Mouse (Mus musculus) lung, embryonic 16.5 days (tissue): Measurements from ENCODE around the gene Gm8439. TPM values are rescaled to one million over a fixed set of nuclear protein-coding genes. Genes with fewer than 3 reads are reported as not detected.

Experiments
- ATAC-seq: fragments of 200-750 bp; cut with Nextera tagmentation; 2 replicates; pipeline ENCODE4 v1.8.0; 2017; ENCODE audit warnings: low read depth, mild to moderate bottlenecking, moderate library complexity
- H3K27ac ChIP-seq: fragments of 300-500 bp; sonication (generic); 2 replicates; pipeline ENCODE4 v1.5.1; 2014; ENCODE audit warnings: mild to moderate bottlenecking, control low read depth, low read length
- H3K27me3 ChIP-seq: fragments of 300-500 bp; sonication (generic); 2 replicates; pipeline ENCODE4 v1.6.1; 2014; ENCODE audit warnings: low read depth, low read length, mixed read lengths; ENCODE audit not compliant: control insufficient read depth, insufficient read depth
- H3K36me3 ChIP-seq: fragments of 300-500 bp; sonication (generic); 2 replicates; pipeline ENCODE4 v1.6.1; 2014; ENCODE audit warnings: low read length; ENCODE audit not compliant: control insufficient read depth, insufficient read depth
- H3K4me1 ChIP-seq: fragments of 300-500 bp; sonication (generic); replicated peaks from 2 replicates; pipeline ENCODE4 v1.6.1; 2014; ENCODE audit warnings: low read length, mixed read lengths; ENCODE audit not compliant: control insufficient read depth, insufficient read depth
- H3K4me2 ChIP-seq: fragments of 300-500 bp; sonication (generic); 2 replicates; pipeline ENCODE4 v1.6.1; 2014; ENCODE audit warnings: low read depth, low read length, control low read depth
- H3K4me3 ChIP-seq: fragments of 300-500 bp; sonication (generic); 2 replicates; pipeline ENCODE4 v1.5.1; 2014; ENCODE audit warnings: mild to moderate bottlenecking, low read length, control low read depth
- H3K9ac ChIP-seq: fragments of 300-500 bp; sonication (generic); 2 replicates; pipeline ENCODE4 v1.6.1; 2014; ENCODE audit warnings: low read length, control low read depth
- H3K9me3 ChIP-seq: fragments of 300-500 bp; sonication (generic); 2 replicates; pipeline ENCODE4 v1.6.1; 2016; ENCODE audit warnings: low read length; ENCODE audit not compliant: control insufficient read depth
- WGBS: fragments of 180-500 bp; shearing (Covaris S2); extraction: QIAGEN DNeasy Blood & Tissue Kit; methylation state at CpG from one replicate; pipeline ENCODE4 v1.1.7; 2014; 5-methylcytosine and 5-hydroxymethylcytosine counted together
- polyA plus RNA-seq: library from polyadenylated mRNA; unstranded; fragments of >200 nt; fragmentation: Nextera tagmentation; extraction: Ambion mirVana; gene quantifications from 2 replicates; pipeline ENCODE4 v1.2.1, GENCODE M21; 2015

Gene Gm8439
- polyA plus RNA-seq, 1 experiment from 2014 or later = not detected

GRCm38 (mm10) chr4:120630218-120630931 is 41.8 kb downstream of the Gm8439 start:
- H3K4me1 ChIP-seq = no peaks in the 10 kb centered on the region
- H3K27ac ChIP-seq = no peak overlapping the region
- H3K4me3 ChIP-seq = no peak overlapping the region
- WGBS = 39% methylated on average over 8 of the region's 8 CpGs
- ATAC-seq = no peak
- H3K36me3 ChIP-seq = no peaks in the 10 kb centered on the region
- H3K4me2 ChIP-seq = no peak overlapping the region
- H3K27me3 ChIP-seq = no peaks in the 10 kb centered on the region
- H3K9me3 ChIP-seq = no peaks in the 10 kb centered on the region
- H3K9ac ChIP-seq = no peak overlapping the region

DNA sequence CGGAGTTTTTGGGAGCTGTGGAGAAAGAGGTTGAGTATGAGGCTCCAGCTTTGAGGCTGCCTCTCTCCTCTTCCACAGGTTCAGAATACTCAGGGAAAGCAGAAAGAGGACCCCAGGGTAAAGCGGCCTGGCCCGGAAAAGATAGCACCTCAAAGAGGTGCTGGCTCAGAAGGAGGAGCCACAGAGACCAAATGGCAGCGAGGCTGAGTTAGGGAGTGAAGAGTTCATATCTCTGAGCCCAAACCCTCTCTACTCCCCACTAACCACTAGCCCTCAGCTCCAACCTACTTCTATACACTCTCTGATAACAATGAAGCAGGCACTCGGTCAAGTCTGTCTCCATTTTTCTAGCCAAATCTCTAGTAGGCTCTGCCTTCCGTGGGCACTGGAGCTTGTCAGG is 43.3 kb downstream of the Gm8439 start:
- WGBS = 48% methylated on average over 6 of the region's 6 CpGs
- Histone ChIP-seq H3K4me3 (no peak overlapping the region), H3K27ac (no peak overlapping the region), H3K9me3 (no peaks in the 10 kb centered on the region), H3K36me3 (no peaks in the 10 kb centered on the region), H3K4me2 (no peak overlapping the region), H3K27me3 (no peaks in the 10 kb centered on the region), H3K4me1 (no peaks in the 10 kb centered on the region), H3K9ac (no peak overlapping the region)
- ATAC-seq = no peak

DNA sequence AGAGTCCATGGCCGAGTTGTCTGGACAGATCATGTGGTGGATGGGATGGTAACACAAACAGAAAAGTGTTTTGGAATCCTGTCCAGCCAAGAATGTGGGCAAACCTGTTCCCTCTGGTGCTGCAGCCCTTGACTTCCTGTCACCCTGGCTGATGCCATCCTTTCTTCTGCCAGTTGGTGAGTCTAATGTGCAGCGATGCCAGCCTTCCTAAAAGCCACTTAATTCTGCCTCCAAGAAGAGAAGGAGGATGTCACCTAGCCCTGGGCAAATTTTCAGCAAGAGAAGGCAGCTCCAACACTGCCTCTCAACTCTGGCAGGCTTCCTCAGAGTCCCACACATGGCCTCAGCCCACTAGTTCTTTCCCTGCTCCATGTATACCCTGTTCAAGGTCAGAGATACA is 46.8 kb downstream of the Gm8439 start:
- 39% methylated on average over 2 of the region's 2 CpGs for WGBS
- no peaks in the 10 kb centered on the region for H3K4me1 ChIP-seq
- H3K4me3 ChIP-seq = no peak overlapping the region
- no peaks in the 10 kb centered on the region for H3K27me3 ChIP-seq
- H3K27ac ChIP-seq = no peak overlapping the region
- no peaks in the 10 kb centered on the region for H3K9me3 ChIP-seq
- H3K36me3 ChIP-seq = no peaks in the 10 kb centered on the region
- no peak overlapping the region for H3K4me2 ChIP-seq
- no peak for ATAC-seq
- H3K9ac ChIP-seq = no peak overlapping the region

DNA sequence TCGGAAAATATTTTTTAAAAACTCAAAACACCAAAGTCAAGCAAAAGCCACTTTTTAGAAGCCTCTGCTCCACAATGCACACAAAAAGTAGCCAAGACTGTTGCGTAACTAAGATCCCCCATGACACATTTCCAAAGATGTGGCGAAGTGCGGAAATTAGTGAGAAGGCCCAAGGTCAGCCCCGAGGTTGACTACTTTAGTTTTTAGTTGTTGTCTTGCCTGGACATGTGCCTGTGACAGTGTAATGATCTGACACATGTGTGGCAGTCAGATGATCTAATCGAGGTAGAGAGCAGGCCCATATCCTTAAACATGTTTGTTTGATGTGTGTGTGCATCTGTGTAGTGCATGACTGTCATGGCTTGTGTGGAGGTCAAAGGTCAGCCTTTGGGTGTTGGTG is 53.4 kb downstream of the Gm8439 start:
- Histone ChIP-seq H3K4me2 (no peak overlapping the region), H3K9ac (no peak overlapping the region), H3K27me3 (no peaks in the 10 kb centered on the region), H3K9me3 (no peaks in the 10 kb centered on the region), H3K4me3 (no peak overlapping the region), H3K36me3 (no peaks in the 10 kb centered on the region), H3K4me1 (no peaks in the 10 kb centered on the region), H3K27ac (no peak overlapping the region)
- ATAC-seq = no peak
- WGBS = 78% methylated on average over 6 of the region's 6 CpGs

- no peak overlapping the region for H3K9ac ChIP-seq
- no peaks in the 10 kb centered on the region for H3K4me1 ChIP-seq
- H3K9me3 ChIP-seq = no peaks in the 10 kb centered on the region
- H3K27me3 ChIP-seq = peaks cover 11% of the 10 kb centered on the region
- H3K27ac ChIP-seq = no peak overlapping the region
- ATAC-seq = no peak
- no peak overlapping the region for H3K4me3 ChIP-seq
- 69% methylated on average over 3 of the region's 3 CpGs for WGBS
- no peaks in the 10 kb centered on the region for H3K36me3 ChIP-seq
- H3K4me2 ChIP-seq = no peak overlapping the region
Measured at GRCm38 (mm10) chr4:120643899-120644298, 55.4 kb downstream of the Gm8439 start.

DNA sequence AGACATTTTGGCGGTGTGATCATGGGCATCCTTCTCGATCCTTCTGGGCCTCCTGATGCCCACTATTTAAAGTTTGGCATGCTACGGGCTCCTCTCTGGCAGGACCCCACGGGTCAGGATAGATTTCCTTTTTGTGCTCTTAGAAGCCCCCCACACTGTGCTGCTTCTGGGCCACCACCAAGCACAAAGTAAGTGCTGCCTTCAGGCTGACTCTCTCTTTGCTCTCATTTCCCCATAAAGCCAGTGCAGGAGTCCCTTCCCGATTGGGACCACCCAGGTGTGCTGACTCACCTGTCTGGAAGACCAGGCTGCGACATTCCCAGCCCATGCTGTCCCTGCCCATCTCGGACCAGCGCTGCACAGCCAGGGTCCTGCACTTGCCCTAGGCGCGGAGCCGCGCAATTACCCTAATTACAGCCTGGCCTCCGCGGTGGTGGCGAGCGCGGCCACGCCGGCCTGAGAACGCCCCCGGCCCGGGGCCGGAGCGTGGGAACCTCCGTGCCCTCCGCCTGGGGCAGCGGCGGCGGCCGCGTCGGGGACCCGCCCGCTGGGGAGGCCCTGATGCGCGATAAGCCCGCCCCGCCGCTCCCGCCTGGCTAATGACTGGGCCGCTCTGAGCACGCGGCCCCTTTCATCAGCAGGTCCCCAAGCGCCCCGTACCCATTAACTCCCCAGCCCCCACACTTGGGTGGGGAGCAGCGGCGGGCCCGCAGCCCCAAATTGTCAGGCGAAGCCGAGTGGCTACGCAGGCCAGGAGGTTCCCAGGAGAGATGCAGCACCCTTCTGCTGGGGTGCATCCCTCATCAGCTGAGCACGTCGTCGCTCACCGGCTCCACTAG is 61.0 kb downstream of the Gm8439 start:
- Histone ChIP-seq H3K27ac (no peak overlapping the region), H3K9me3 (no peaks in the 10 kb centered on the region), H3K4me2 (peak overlapping the region; percentile 60), H3K27me3 (peaks cover 37% of the 10 kb centered on the region), H3K4me1 (peaks cover 2% of the 10 kb centered on the region; the same call in 1 of the 2 replicates), H3K4me3 (peak overlapping the region; percentile 39), H3K9ac (peak overlapping the region; percentile 5; the same call in 1 of the 2 replicates), H3K36me3 (no peaks in the 10 kb centered on the region)
- 5% methylated on average over 53 of the region's 55 CpGs for WGBS
- peak; percentile 36 for ATAC-seq

DNA sequence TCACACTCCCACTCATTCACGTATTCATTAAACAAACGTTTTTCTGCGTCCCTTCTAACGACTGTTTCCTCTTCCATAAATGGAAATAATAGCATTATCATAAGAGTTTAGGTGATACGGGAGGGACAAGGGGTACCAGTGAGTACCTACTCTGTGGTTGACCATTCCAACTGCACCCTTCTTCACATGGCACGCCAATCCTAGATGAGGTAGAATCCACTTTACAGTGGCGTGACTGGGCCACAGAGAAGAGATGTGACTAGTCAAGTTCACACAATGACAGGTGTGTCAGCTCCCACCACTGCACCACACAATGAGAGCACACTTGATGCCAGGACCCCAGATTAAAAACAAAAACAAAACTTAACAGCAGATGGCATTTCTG is 61.7 kb downstream of the Gm8439 start:
- peaks cover 37% of the 10 kb centered on the region for H3K27me3 ChIP-seq
- peaks cover 2% of the 10 kb centered on the region; the same call in 1 of the 2 replicates for H3K4me1 ChIP-seq
- no peak overlapping the region for H3K27ac ChIP-seq
- no peak for ATAC-seq
- no peaks in the 10 kb centered on the region for H3K9me3 ChIP-seq
- no peaks in the 10 kb centered on the region for H3K36me3 ChIP-seq
- 18% methylated on average over 7 of the region's 7 CpGs for WGBS
- peak overlapping the region; percentile 39 for H3K4me3 ChIP-seq
- no peak overlapping the region for H3K9ac ChIP-seq
- H3K4me2 ChIP-seq = peak overlapping the region; percentile 60

DNA sequence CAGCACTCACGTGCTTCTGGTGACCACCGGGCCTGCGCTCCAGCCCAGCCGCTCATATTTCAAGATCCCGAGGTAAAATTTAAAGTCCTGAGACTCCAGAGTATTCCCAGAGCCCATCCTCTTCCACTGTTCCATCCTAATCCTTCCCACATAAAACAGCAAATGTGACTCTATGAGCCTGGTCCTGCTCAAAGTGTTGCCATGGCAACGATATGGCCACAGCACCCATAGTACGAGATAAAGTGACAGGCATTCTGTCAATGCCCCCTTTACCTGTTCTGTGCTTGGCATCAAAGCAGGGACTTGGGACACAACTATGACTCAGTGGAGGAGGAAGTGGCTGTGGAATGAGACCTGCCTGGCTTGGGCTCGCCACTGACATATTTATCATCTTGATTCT is 67.4 kb downstream of the Gm8439 start:
- Histone ChIP-seq H3K27me3 (peaks cover 6% of the 10 kb centered on the region; the same call in 1 of the 2 replicates), H3K4me1 (no peaks in the 10 kb centered on the region), H3K4me3 (no peak overlapping the region), H3K9me3 (no peaks in the 10 kb centered on the region), H3K36me3 (no peaks in the 10 kb centered on the region), H3K4me2 (no peak overlapping the region), H3K9ac (no peak overlapping the region), H3K27ac (no peak overlapping the region)
- WGBS = 69% methylated on average over 8 of the region's 8 CpGs
- no peak for ATAC-seq
